Mouse (Mus musculus) bone marrow, adult 2 months (tissue): Measurements from ENCODE around the gene 2310022A10Rik. TPM values are rescaled to one million over a fixed set of nuclear protein-coding genes. Genes with fewer than 3 reads are reported as not detected.

Experiments
- H3K27ac ChIP-seq: fragments of 200-500 bp; 2 replicates; pipeline ENCODE4 v1.5.1; 2012; ENCODE audit warnings: low read depth, mild to moderate bottlenecking, control low read depth, inconsistent platforms, low read length; ENCODE audit not compliant: control insufficient read depth, poor library complexity, insufficient read depth
- H3K4me1 ChIP-seq: fragments of 200-500 bp; 2 replicates; pipeline ENCODE4 v1.6.1; 2011; ENCODE audit warnings: low read length; ENCODE audit not compliant: control insufficient read depth, insufficient read depth
- H3K4me3 ChIP-seq: fragments of 200-500 bp; replicated peaks from 2 replicates; pipeline ENCODE3; 2011; ENCODE audit warnings: mild to moderate bottlenecking, low read depth, low read length, control low read depth; ENCODE audit not compliant: control insufficient read depth
- CTCF ChIP-seq: fragments of 200-500 bp; IDR thresholded peaks from 2 replicates; pipeline ENCODE4 v1.5.1; 2011; ENCODE audit warnings: low read length, control low read depth; ENCODE audit not compliant: control insufficient read depth, insufficient read depth
- POLR2A ChIP-seq: fragments of 200-500 bp; IDR thresholded peaks from 2 replicates; pipeline ENCODE4 v1.6.1; 2011; ENCODE audit warnings: low read depth, mild to moderate bottlenecking, control low read depth, low read length, borderline replicate concordance; ENCODE audit not compliant: control insufficient read depth
- WGBS: fragments of 180-500 bp; shearing (Covaris S2); methylation state at CpG from one replicate; pipeline ENCODE4 v1.1.7; 2018; 5-methylcytosine and 5-hydroxymethylcytosine counted together
- polyA plus RNA-seq: library from polyadenylated mRNA; stranded (reverse); fragments of >200 nt; gene quantifications from 2 replicates; pipeline ENCODE4 v1.2.4, GENCODE M21; 2011; ENCODE audit warnings: low replicate concordance; ENCODE audit not compliant: missing spikeins, insufficient read depth, insufficient read length

The 2310022A10Rik gene
- polyA plus RNA-seq, 1 experiment, result 19.0 TPM

DNA sequence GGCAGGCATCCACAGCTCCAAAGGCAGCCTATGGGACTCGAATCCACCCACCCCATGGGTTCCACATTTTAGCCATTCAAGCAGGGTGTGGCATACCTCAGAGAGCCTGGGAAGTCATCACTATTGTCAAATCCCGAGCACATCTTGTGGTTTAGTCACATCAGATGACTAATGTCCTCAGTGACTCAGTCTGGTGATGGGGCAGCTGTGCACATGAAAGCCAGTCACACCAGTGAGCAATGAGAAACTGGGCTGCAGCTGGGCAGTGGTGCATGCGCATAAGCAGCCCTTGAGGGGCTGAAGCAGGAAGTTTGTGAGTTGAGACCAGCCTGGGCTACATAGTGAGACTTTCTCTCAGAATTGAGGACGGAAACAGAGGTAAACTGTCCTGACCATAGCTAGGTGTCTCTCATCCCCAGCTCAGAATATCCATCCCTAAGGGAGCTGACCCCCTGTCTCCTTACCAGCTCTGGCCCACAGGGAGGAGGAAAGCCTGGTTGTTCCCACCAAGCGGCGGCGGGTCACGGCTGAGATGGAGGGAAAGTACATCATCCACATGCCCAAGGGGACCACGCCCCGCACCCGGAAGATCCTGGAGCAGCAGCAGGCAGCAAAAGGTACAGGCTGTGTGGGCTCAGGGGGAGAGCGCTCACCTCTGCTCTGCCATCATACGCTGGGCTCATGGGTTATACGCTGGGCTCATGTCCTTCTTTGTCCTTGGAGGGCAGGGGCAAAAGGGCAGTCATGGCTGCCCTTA, 21.3 kb downstream of the 2310022A10Rik start:
- H3K27ac ChIP-seq, result peak overlapping the region; percentile 47; the same call in 1 of the 2 replicates
- 87% methylated on average over 14 of the region's 14 CpGs for WGBS

DNA sequence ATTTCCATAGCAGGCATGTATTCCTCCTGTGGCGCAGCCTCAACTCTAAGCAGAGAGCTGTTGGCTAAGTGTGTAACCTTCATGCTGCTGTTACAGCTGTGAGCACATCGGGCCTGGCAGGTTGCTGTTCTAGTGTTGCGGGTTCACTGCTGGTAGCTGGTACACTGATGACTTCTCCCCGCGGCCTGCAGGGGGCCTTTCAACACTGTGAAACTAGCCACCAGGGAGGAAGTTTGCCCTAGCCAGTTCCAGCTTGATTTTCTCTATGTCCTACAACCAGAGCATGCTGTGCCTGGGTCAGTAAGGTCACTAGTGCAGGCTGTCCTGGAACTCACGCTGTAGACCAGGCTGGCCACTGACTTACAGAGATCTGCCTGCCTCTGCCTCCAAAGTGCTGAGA, 23.9 kb downstream of the 2310022A10Rik start:
- WGBS, result 56% methylated on average over 6 of the region's 6 CpGs
- TF ChIP-seq POLR2A (no peak), CTCF (peak; percentile 75)
- Histone ChIP-seq H3K27ac (no peak overlapping the region), H3K4me3 (no peak overlapping the region), H3K4me1 (no peaks in the 10 kb centered on the region; the same call in 1 of the 2 replicates)

More for the DNA sequence above, 21.3 kb downstream of the 2310022A10Rik start:
- TF ChIP-seq CTCF (no peak), POLR2A (no peak)
- no peaks in the 10 kb centered on the region; the same call in 1 of the 2 replicates for H3K4me1 ChIP-seq
- H3K4me3 ChIP-seq, result no peak overlapping the region

GRCm38 (mm10) chr7:27577589-27577988, 24.6 kb downstream of the 2310022A10Rik start:
- WGBS, result 74% methylated on average over 6 of the region's 6 CpGs
- TF ChIP-seq CTCF (no peak), POLR2A (no peak)
- H3K4me1 ChIP-seq, result no peaks in the 10 kb centered on the region; the same call in 1 of the 2 replicates
- H3K4me3 ChIP-seq, result no peak overlapping the region
- H3K27ac ChIP-seq, result peak overlapping the region; percentile 18; the same call in 1 of the 2 replicates

DNA sequence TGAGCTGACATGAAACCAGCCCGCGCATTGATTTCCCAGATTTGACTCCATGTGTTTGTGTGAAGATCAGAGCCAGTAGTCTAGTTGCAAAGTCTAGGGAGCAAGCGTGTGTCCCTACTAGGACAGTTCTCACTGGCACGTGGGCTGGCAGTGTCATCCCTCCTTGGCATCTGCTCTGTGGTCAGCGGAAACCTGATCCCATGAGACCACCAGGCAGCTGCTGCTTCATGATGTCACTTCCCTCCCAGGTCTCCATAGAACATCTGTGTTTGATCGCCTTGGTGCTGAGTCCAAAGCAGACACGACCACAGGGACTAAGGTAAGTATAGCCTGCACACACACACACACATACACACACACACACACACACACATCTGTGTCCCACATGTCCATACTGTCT, 25.4 kb downstream of the 2310022A10Rik start:
- 74% methylated on average over 7 of the region's 7 CpGs for WGBS
- Histone ChIP-seq H3K4me3 (no peak overlapping the region), H3K4me1 (no peaks in the 10 kb centered on the region; the same call in 1 of the 2 replicates), H3K27ac (no peak overlapping the region)
- TF ChIP-seq CTCF (no peak), POLR2A (no peak)

- TF ChIP-seq CTCF, result no peak
- TF ChIP-seq POLR2A, result no peak
- Histone ChIP-seq H3K4me1 (no peaks in the 10 kb centered on the region; the same call in 1 of the 2 replicates), H3K27ac (no peak overlapping the region), H3K4me3 (no peak overlapping the region)
- WGBS, result 87% methylated on average over 14 of the region's 14 CpGs
Measured at GRCm38 (mm10) chr7:27580380-27581174, 27.5 kb downstream of the 2310022A10Rik start.

DNA sequence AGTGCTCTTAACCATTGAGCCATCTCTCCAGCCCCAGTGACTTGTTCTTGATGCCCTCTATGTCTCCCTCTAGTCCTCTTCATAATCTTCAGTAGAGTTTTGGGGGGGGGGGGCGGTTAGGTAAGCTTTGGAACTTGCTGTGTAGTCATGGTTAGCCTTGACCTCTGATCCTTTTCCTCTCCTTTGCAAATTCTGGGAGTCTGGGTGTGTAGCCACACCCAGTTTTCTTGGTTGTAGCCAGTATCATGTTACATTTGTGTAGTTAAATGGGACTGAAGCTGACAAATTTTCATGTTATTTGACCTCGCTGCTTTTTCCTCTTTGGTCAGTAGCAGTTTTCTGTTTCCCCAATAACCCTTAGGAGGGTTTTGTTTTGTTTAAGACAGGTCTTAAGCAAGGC, 33.8 kb downstream of the 2310022A10Rik start:
- Histone ChIP-seq H3K4me3 (no peak overlapping the region), H3K27ac (no peak overlapping the region), H3K4me1 (no peaks in the 10 kb centered on the region)
- TF ChIP-seq CTCF (no peak), POLR2A (no peak)
- 94% methylated on average over 2 of the region's 2 CpGs for WGBS

GRCm38 (mm10) chr7:27587741-27588140, 34.7 kb downstream of the 2310022A10Rik start:
- 80% methylated on average over 2 of the region's 2 CpGs for WGBS
- Histone ChIP-seq H3K4me3 (no peak overlapping the region), H3K4me1 (no peaks in the 10 kb centered on the region), H3K27ac (no peak overlapping the region)
- TF ChIP-seq POLR2A, result no peak
- no peak for TF ChIP-seq CTCF

GRCm38 (mm10) chr7:27590088-27590487, 37.1 kb downstream of the 2310022A10Rik start:
- 90% methylated on average over 4 of the region's 4 CpGs for WGBS
- Histone ChIP-seq H3K27ac (no peak overlapping the region), H3K4me1 (peaks cover 3% of the 10 kb centered on the region), H3K4me3 (no peak overlapping the region)
- TF ChIP-seq POLR2A, result no peak
- no peak for TF ChIP-seq CTCF
